Mouse (Mus musculus): Measurements from ENCODE around the gene Macf1. TPM values are rescaled to one million over a fixed set of nuclear protein-coding genes. Genes with fewer than 3 reads are reported as not detected.

Macf1 gene
- polyA plus RNA-seq, 1 experiment: 41.2 TPM

DNA sequence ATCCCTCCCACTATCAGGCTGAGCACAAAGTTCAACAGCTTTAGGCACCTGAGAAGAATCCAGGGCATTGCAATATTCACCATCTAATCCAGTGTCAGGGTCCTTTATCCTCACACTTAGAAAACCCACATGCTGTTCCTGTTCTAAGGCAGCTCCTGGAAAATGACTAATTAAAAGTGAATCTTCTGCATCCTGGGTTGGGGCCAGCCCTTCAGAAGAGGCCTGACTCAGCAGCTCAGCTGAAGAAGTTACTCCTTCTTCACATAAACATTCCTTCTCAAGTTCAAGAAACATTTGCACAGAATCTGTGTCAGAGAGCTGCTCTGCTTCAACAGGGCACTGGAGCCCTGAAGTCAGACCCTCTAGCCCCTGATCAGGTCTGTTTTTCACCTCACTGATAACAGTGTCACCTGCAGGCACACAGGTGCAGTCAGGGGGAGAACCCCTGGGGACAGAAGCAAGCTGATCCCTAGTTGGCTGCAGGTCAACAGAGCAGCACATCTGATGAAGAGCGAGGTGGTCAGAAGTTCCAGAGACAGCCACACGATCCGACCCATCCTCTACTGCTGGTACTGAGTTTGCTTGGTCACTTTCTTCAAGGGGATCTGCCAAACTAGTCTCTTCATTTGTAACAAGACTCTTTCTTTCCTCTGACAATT, 275.0 kb downstream of the Macf1 start:
- TF ChIP-seq FLI1 (IDR thresholded peaks at IDR 0.05; ENCODE audit: low read length): no peak
- no peak for TF ChIP-seq GATA1 (IDR thresholded peaks at IDR 0.05; ENCODE audit: borderline replicate concordance, low read length)
- peaks cover 82% of the 10 kb centered on the region for H3K4me1 ChIP-seq
- H3K27me3 ChIP-seq (replicated peaks): no peaks in the 10 kb centered on the region

GRCm38 (mm10) chr4:123407792-123408191, 276.4 kb downstream of the Macf1 start:
- H3K4me1 ChIP-seq: peaks cover 79% of the 10 kb centered on the region
- peaks cover 54% of the 10 kb centered on the region for H3K36me3 ChIP-seq (replicated peaks; ENCODE audit: low read length)
- no peaks in the 10 kb centered on the region for H3K9me3 ChIP-seq
- no peak for TF ChIP-seq GATA1 (IDR thresholded peaks at IDR 0.05; ENCODE audit: borderline replicate concordance, low read length)
- TF ChIP-seq FLI1 (IDR thresholded peaks at IDR 0.05; ENCODE audit: low read length): no peak
- peak overlapping the region; percentile 64 for H3K4me3 ChIP-seq (replicated peaks)
- no peaks in the 10 kb centered on the region for H3K27me3 ChIP-seq (replicated peaks)

More for the DNA sequence above, 275.0 kb downstream of the Macf1 start:
- no peaks in the 10 kb centered on the region for H3K9me3 ChIP-seq
- peak overlapping the region; percentile 82 for H3K4me3 ChIP-seq (replicated peaks)
- H3K36me3 ChIP-seq (replicated peaks; ENCODE audit: low read length): peaks cover 50% of the 10 kb centered on the region

GRCm38 (mm10) chr4:123404056-123404455, 280.1 kb downstream of the Macf1 start:
- TF ChIP-seq FLI1 (IDR thresholded peaks at IDR 0.05; ENCODE audit: low read length): no peak
- TF ChIP-seq GATA1 (IDR thresholded peaks at IDR 0.05; ENCODE audit: borderline replicate concordance, low read length): no peak
- H3K27me3 ChIP-seq (replicated peaks): no peaks in the 10 kb centered on the region
- no peaks in the 10 kb centered on the region for H3K9me3 ChIP-seq
- no peak overlapping the region for H3K4me3 ChIP-seq (replicated peaks)
- H3K4me1 ChIP-seq: peaks cover 56% of the 10 kb centered on the region
- peaks cover 73% of the 10 kb centered on the region for H3K36me3 ChIP-seq (replicated peaks; ENCODE audit: low read length)

- Histone ChIP-seq H3K27me3 (replicated peaks) (no peaks in the 10 kb centered on the region), H3K36me3 (replicated peaks; ENCODE audit: low read length) (peaks cover 76% of the 10 kb centered on the region), H3K9me3 (no peaks in the 10 kb centered on the region), H3K4me1 (peaks cover 43% of the 10 kb centered on the region), H3K4me3 (replicated peaks) (no peak overlapping the region)
- TF ChIP-seq GATA1 (IDR thresholded peaks at IDR 0.05; ENCODE audit: borderline replicate concordance, low read length) (no peak), FLI1 (IDR thresholded peaks at IDR 0.05; ENCODE audit: low read length) (no peak)
Measured at GRCm38 (mm10) chr4:123402244-123402643, 281.9 kb downstream of the Macf1 start.

GRCm38 (mm10) chr4:123401265-123401664, 282.9 kb downstream of the Macf1 start:
- Histone ChIP-seq H3K27me3 (replicated peaks) (no peaks in the 10 kb centered on the region), H3K36me3 (replicated peaks; ENCODE audit: low read length) (peaks cover 80% of the 10 kb centered on the region), H3K4me1 (peaks cover 35% of the 10 kb centered on the region), H3K4me3 (replicated peaks) (no peak overlapping the region), H3K9me3 (no peaks in the 10 kb centered on the region)
- TF ChIP-seq FLI1 (IDR thresholded peaks at IDR 0.05; ENCODE audit: low read length) (no peak), GATA1 (IDR thresholded peaks at IDR 0.05; ENCODE audit: borderline replicate concordance, low read length) (no peak)

- peaks cover 14% of the 10 kb centered on the region; the same call in 1 of the 2 replicates for H3K4me1 ChIP-seq
- H3K27me3 ChIP-seq (replicated peaks): no peaks in the 10 kb centered on the region
- no peak overlapping the region for H3K4me3 ChIP-seq (replicated peaks)
- TF ChIP-seq FLI1 (IDR thresholded peaks at IDR 0.05; ENCODE audit: low read length) (no peak), GATA1 (IDR thresholded peaks at IDR 0.05; ENCODE audit: borderline replicate concordance, low read length) (no peak)
- H3K36me3 ChIP-seq (replicated peaks; ENCODE audit: low read length): peaks cover 92% of the 10 kb centered on the region
- H3K9me3 ChIP-seq: no peaks in the 10 kb centered on the region
Measured at GRCm38 (mm10) chr4:123397643-123398434, 286.3 kb downstream of the Macf1 start.

DNA sequence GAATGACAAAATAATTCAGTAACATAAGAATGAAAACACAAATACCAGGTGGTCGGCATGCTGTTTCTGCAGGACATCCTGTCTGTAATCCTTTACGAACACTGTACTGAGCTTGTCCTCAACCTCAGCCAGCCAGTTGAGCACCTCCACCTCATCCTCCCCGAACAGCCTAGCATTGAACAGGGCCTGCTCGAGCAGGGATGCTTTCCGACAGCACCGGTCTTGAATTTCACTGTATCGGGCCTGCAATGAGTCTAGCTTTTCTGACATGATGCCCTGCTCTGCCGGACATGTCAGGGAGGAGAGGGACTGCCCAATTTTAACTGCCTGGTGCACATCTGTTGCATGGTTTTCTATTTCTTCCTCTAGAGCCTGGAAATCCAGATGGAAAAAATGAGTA, 287.1 kb downstream of the Macf1 start:
- no peaks in the 10 kb centered on the region for H3K27me3 ChIP-seq (replicated peaks)
- H3K36me3 ChIP-seq (replicated peaks; ENCODE audit: low read length): peaks cover 97% of the 10 kb centered on the region
- no peak overlapping the region for H3K4me3 ChIP-seq (replicated peaks)
- no peaks in the 10 kb centered on the region for H3K9me3 ChIP-seq
- TF ChIP-seq FLI1 (IDR thresholded peaks at IDR 0.05; ENCODE audit: low read length) (no peak), GATA1 (IDR thresholded peaks at IDR 0.05; ENCODE audit: borderline replicate concordance, low read length) (no peak)
- H3K4me1 ChIP-seq: peaks cover 13% of the 10 kb centered on the region

DNA sequence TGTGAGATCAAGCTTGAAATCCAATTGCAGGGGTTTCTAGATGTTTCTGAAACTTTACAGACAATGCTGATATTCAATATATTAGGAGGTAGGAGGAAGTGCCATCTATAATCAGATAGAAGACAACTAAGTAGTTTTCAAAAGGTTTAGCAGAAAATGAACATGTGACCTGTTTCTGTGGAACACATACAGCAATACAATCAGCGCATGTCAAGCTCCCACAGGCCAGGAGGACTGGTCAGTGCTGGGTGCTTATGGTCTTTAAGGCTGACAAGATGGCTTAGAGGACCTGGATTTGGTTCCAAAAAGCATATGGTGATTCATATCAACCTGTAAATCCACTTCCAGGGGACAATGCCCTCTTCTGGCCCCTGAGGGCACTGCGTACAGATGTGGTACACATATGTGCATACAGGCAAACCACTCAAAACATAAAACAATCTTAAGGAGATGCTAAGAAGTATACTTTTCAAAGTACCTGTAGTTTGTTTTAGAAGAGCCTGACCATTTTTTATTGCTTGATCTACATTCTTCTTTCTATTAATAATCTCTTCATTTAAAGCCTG, 288.6 kb downstream of the Macf1 start:
- no peak for TF ChIP-seq GATA1 (IDR thresholded peaks at IDR 0.05; ENCODE audit: borderline replicate concordance, low read length)
- no peak for TF ChIP-seq FLI1 (IDR thresholded peaks at IDR 0.05; ENCODE audit: low read length)
- no peaks in the 10 kb centered on the region for H3K27me3 ChIP-seq (replicated peaks)
- H3K4me1 ChIP-seq: peaks cover 13% of the 10 kb centered on the region
- H3K9me3 ChIP-seq: no peaks in the 10 kb centered on the region
- H3K36me3 ChIP-seq (replicated peaks; ENCODE audit: low read length): peaks cover 97% of the 10 kb centered on the region
- no peak overlapping the region for H3K4me3 ChIP-seq (replicated peaks)

DNA sequence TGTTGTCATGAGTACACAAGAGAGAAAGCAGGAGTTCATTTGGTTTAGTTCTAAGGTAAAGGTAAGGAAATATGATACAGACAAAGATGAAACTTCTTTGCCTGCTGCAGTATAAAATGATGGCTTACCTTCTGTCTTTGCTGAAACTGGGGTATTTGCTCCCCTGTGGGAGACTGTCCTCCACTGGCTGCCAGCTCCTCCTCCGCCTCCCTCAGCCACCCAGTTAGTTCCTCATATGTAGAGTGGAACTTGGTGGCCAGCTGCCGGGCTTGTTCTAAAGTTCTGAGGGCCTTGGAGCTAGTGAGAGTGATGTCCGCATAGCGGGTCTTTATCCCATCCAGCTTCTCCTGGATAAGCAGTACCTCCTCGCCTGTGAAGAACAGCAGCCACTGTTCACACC, 289.3 kb downstream of the Macf1 start:
- H3K36me3 ChIP-seq (replicated peaks; ENCODE audit: low read length): peaks cover 98% of the 10 kb centered on the region

DNA sequence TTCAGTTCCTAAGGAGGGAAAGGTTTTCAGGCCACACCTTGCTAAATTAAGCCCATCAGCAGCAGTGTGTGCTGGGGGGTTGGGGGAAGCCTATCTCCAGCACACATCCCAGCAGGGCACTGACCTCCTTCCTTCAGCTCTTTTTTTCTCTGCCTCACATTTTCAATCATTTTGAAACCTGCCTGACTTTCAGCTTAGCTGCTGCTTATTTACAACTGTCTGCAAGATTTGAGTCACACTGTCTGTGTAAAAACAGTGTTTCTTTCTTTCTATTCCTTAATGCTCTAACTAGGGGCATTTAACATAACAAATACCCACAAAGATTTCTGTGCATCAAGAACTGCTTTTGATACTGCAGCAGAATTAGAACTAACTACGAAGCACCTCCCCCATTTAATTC, 289.9 kb downstream of the Macf1 start:
- no peak for TF ChIP-seq GATA1 (IDR thresholded peaks at IDR 0.05; ENCODE audit: borderline replicate concordance, low read length)
- no peak for TF ChIP-seq FLI1 (IDR thresholded peaks at IDR 0.05; ENCODE audit: low read length)
- Histone ChIP-seq H3K36me3 (replicated peaks; ENCODE audit: low read length) (peaks cover 98% of the 10 kb centered on the region), H3K4me1 (peaks cover 15% of the 10 kb centered on the region), H3K9me3 (no peaks in the 10 kb centered on the region), H3K4me3 (replicated peaks) (no peak overlapping the region), H3K27me3 (replicated peaks) (no peaks in the 10 kb centered on the region)

More for the DNA sequence above, 289.3 kb downstream of the Macf1 start:
- Histone ChIP-seq H3K27me3 (replicated peaks) (no peaks in the 10 kb centered on the region), H3K4me3 (replicated peaks) (no peak overlapping the region), H3K4me1 (peaks cover 15% of the 10 kb centered on the region), H3K9me3 (no peaks in the 10 kb centered on the region)
- TF ChIP-seq GATA1 (IDR thresholded peaks at IDR 0.05; ENCODE audit: borderline replicate concordance, low read length) (no peak), FLI1 (IDR thresholded peaks at IDR 0.05; ENCODE audit: low read length) (no peak)

All from megakaryocyte, embryonic 14.5 days (primary cell).